ENCODE assay signal across 23 mouse cellular contexts in genomic region chr11:108637780-108638179, GRCm38 (mm10).
DNase-seq lines count a peak whose midpoint lies in the region; ATAC-seq and TF ChIP-seq lines count a peak whose summit lies in the region.
"Had no signal": no experiment of that assay in that cellular context is flagged by ENCODE, and none has a peak within 500 bp of the region (broad histone marks: within the 10 kb centered on the region; RNA-seq: fewer than 3 reads in every experiment).

No protein-coding gene starts in this region.

- no peak overlapping the region for H3K4me2 ChIP-seq in lung, postnatal 0 days (replicated peaks; ENCODE audit: low read depth, low read length)
- H3K4me2 ChIP-seq in CH12.LX (ENCODE audit: insufficient read depth, low read depth, poor library complexity, severe bottlenecking): no peak overlapping the region
- H3K4me2 ChIP-seq in stomach, postnatal 0 days (replicated peaks; ENCODE audit: low read depth): no peak overlapping the region
- H3K4me2 ChIP-seq: embryonic facial prominence, embryonic 13.5 days; embryonic facial prominence, embryonic 15.5 days; forebrain, embryonic 12.5 days had no signal

- TF ChIP-seq CTCF in lung, postnatal 0 days (IDR thresholded peaks at IDR 0.05): no peak
- no peak for TF ChIP-seq CTCF in CH12.LX (conservative IDR thresholded peaks at IDR 0.05 in 1 of 2, IDR thresholded peaks at IDR 0.05 in 1 of 2; ENCODE audit: low read depth in 2 of 2, low read length in 2 of 2)
- no peak for TF ChIP-seq CTCF in stomach, postnatal 0 days (IDR thresholded peaks at IDR 0.05; ENCODE audit: low read depth)

- H3K79me2 ChIP-seq in CH12.LX (replicated peaks; ENCODE audit: control insufficient read depth, extremely low read depth, insufficient read depth, poor library complexity, severe bottlenecking): no peaks in the 10 kb centered on the region

- TF ChIP-seq RAD21 in CH12.LX (IDR thresholded peaks at IDR 0.05; ENCODE audit: low read depth, low read length): no peak

- 67% methylated on average over 2 of the region's 2 CpGs for WGBS in lung, postnatal 0 days
- WGBS in stomach, postnatal 0 days: 51% methylated on average over 2 of the region's 2 CpGs

- no peaks in the 10 kb centered on the region for H3K36me3 ChIP-seq in lung, postnatal 0 days (ENCODE audit: insufficient read depth, low read length)
- H3K36me3 ChIP-seq in CH12.LX (replicated peaks in 1 of 2; ENCODE audit: control insufficient read depth in 1 of 2, insufficient read depth in 1 of 2, low read length in 1 of 2): no peaks in the 10 kb centered on the region
- H3K36me3 ChIP-seq in stomach, postnatal 0 days (ENCODE audit: control insufficient read depth, insufficient read depth, low read length): no peaks in the 10 kb centered on the region
- H3K36me3 ChIP-seq: embryonic facial prominence, embryonic 13.5 days; embryonic facial prominence, embryonic 15.5 days; forebrain, embryonic 10.5 days; forebrain, embryonic 12.5 days; G1E had no signal

- DNase-seq in lung, postnatal 0 days (ENCODE audit: low spot score): no peak
- DNase-seq in lung, postnatal 4 days: no peak
- peak; percentile 55 for DNase-seq in CH12.LX (ENCODE audit: extremely low read depth)
- no peak for DNase-seq in stomach, postnatal 0 days (ENCODE audit: low spot score)
- DNase-seq in embryo, embryonic 11 days: no peak
- DNase-seq: adrenal gland, adult 8-10 months; adrenal gland, postnatal 14 days; adrenal gland, postnatal 36 days; cerebellum, adult 11-12 months; cerebellum, adult 2 months; cerebellum, adult 9-10 months; cerebellum, postnatal 10 days; cerebellum, postnatal 25 days had no signal

- no peak overlapping the region for H3K9ac ChIP-seq in lung, postnatal 0 days (replicated peaks; ENCODE audit: low read depth)
- no peak overlapping the region for H3K9ac ChIP-seq in CH12.LX (ENCODE audit: insufficient read depth, low read depth)
- H3K9ac ChIP-seq in stomach, postnatal 0 days (ENCODE audit: low read length): no peak overlapping the region
- H3K9ac ChIP-seq: embryonic facial prominence, embryonic 13.5 days; embryonic facial prominence, embryonic 15.5 days; forebrain, embryonic 12.5 days had no signal

- H3K9me3 ChIP-seq in lung, postnatal 0 days (ENCODE audit: low read length): no peaks in the 10 kb centered on the region
- no peaks in the 10 kb centered on the region for H3K9me3 ChIP-seq in CH12.LX (replicated peaks; ENCODE audit: low read length)
- H3K9me3 ChIP-seq in stomach, postnatal 0 days (ENCODE audit: control insufficient read depth, low read length): no peaks in the 10 kb centered on the region
- H3K9me3 ChIP-seq: embryonic facial prominence, embryonic 13.5 days; embryonic facial prominence, embryonic 15.5 days; forebrain, embryonic 10.5 days; forebrain, embryonic 12.5 days had no signal

- peak; percentile 59 for TF ChIP-seq EP300 in lung, postnatal 0 days (IDR thresholded peaks at IDR 0.05)
- TF ChIP-seq EP300 in CH12.LX (IDR thresholded peaks at IDR 0.05; ENCODE audit: low read length): peak; percentile 91
- peak; percentile 48 for TF ChIP-seq EP300 in stomach, postnatal 0 days (optimal IDR thresholded peaks at IDR 0.05)

- dilution Hi-C loops in CH12.LX (cut with MboI; ENCODE audit: extremely low pct_ligation_motif_present, extremely low pct_unique_long_range_greater_than_20kb, low sequenced_read_pairs): no loop called here

- H3K27me3 ChIP-seq in lung, postnatal 0 days (replicated peaks; ENCODE audit: insufficient read depth, low read length): no peaks in the 10 kb centered on the region
- no peaks in the 10 kb centered on the region for H3K27me3 ChIP-seq in CH12.LX (replicated peaks)
- H3K27me3 ChIP-seq in stomach, postnatal 0 days (ENCODE audit: control insufficient read depth, insufficient read depth, low read length): no peaks in the 10 kb centered on the region
- H3K27me3 ChIP-seq: embryonic facial prominence, embryonic 13.5 days; embryonic facial prominence, embryonic 15.5 days; forebrain, embryonic 12.5 days; Patski had no signal

- no peak overlapping the region for H3K27ac ChIP-seq in lung, postnatal 0 days (ENCODE audit: low read length)
- no peak overlapping the region for H3K27ac ChIP-seq in CH12.LX (ENCODE audit: insufficient read depth, low read depth)
- H3K27ac ChIP-seq in stomach, postnatal 0 days (replicated peaks): no peak overlapping the region
- H3K27ac ChIP-seq: embryonic facial prominence, embryonic 13.5 days; embryonic facial prominence, embryonic 15.5 days; forebrain, embryonic 10.5 days; forebrain, embryonic 12.5 days had no signal

- ATAC-seq in lung, postnatal 0 days: 0 out of 2 replicates have a peak, but pooled peaks have one; percentile 23
- ATAC-seq in stomach, postnatal 0 days (ENCODE audit: low FRiP score, low TSS enrichment): no peak
- ATAC-seq: activated CD4-positive, CD25-positive, alpha-beta regulatory T cell, adult 4 months; forebrain, embryonic 14.5 days; forebrain, embryonic 16.5 days; Patski had no signal

- no peaks in the 10 kb centered on the region for H3K4me1 ChIP-seq in lung, postnatal 0 days (ENCODE audit: insufficient read depth, low read depth, low read length)
- peaks cover 0 to 36% of the 10 kb centered on the region in 2 experiments; a peak in 2 of 4 replicates for H3K4me1 ChIP-seq in CH12.LX (ENCODE audit: control insufficient read depth in 1 of 2, insufficient read depth in 2 of 2)
- no peaks in the 10 kb centered on the region for H3K4me1 ChIP-seq in stomach, postnatal 0 days (replicated peaks; ENCODE audit: control insufficient read depth, insufficient read depth)
- H3K4me1 ChIP-seq: embryonic facial prominence, embryonic 13.5 days; embryonic facial prominence, embryonic 15.5 days; forebrain, embryonic 10.5 days; forebrain, embryonic 12.5 days had no signal

- TF ChIP-seq POLR2A in CH12.LX (IDR thresholded peaks at IDR 0.05; ENCODE audit: low read depth, low read length): no peak

- no peak overlapping the region for H3K4me3 ChIP-seq in lung, postnatal 0 days (ENCODE audit: low read depth, low read length)
- H3K4me3 ChIP-seq in CH12.LX (replicated peaks in 1 of 3; ENCODE audit: low read depth in 2 of 3, low read length in 2 of 3, poor library complexity in 1 of 3): no peak overlapping the region
- no peak overlapping the region for H3K4me3 ChIP-seq in stomach, postnatal 0 days (ENCODE audit: low read depth, low read length)
- H3K4me3 ChIP-seq: embryonic facial prominence, embryonic 13.5 days; embryonic facial prominence, embryonic 15.5 days; erythroblast, embryonic 14.5 days; forebrain, embryonic 10.5 days; forebrain, embryonic 12.5 days had no signal

- in situ Hi-C loops in CH12.LX (cut with MboI; ENCODE audit: low pct_ligation_motif_present, low pct_unique_long_range_greater_than_20kb, low sequenced_read_pairs): no loop called here

TF ChIP-seq in CH12.LX, 34 proteins besides CTCF, POLR2A, EP300 and RAD21 (continues in another document):
- TF ChIP-seq SMC3 (IDR thresholded peaks at IDR 0.05; ENCODE audit: low read depth, low read length) (no peak), TBP (conservative IDR thresholded peaks at IDR 0.05; ENCODE audit: low read depth, low read length) (0 out of 2 replicates have a peak, but pooled peaks have one; percentile 28), MAFK (IDR thresholded peaks at IDR 0.05; ENCODE audit: insufficient replicate concordance, low read length) (no peak), SIN3A (IDR thresholded peaks at IDR 0.05; ENCODE audit: low read length) (0 out of 2 replicates have a peak, but pooled peaks have one; percentile 36), RCOR1 (conservative IDR thresholded peaks at IDR 0.05; ENCODE audit: low read depth, low read length) (no peak), USF1 (IDR thresholded peaks at IDR 0.05; ENCODE audit: low read depth, low read length) (no peak), UBTF (IDR thresholded peaks at IDR 0.05; ENCODE audit: low read depth, low read length) (no peak), USF2 (conservative IDR thresholded peaks at IDR 0.05; ENCODE audit: low read depth, low read length) (no peak), IRF4 (IDR thresholded peaks at IDR 0.05; ENCODE audit: low read depth, low read length) (peak; percentile 76), MEF2A (IDR thresholded peaks at IDR 0.05; ENCODE audit: borderline replicate concordance, low read depth, low read length) (peak; percentile 99), ELF1 (IDR thresholded peaks at IDR 0.05; ENCODE audit: low read depth, low read length) (no peak), NRF1 (IDR thresholded peaks at IDR 0.05; ENCODE audit: low read depth, low read length) (no peak), E2F4 (IDR thresholded peaks at IDR 0.05; ENCODE audit: insufficient replicate concordance, low read depth, low read length) (no peak), MXI1 (IDR thresholded peaks at IDR 0.05; ENCODE audit: low read depth, low read length) (no peak), ZNF384 (IDR thresholded peaks at IDR 0.05; ENCODE audit: low read depth, low read length) (peak; percentile 98), NELFE (IDR thresholded peaks at IDR 0.05; ENCODE audit: low read depth, low read length) (no peak), JUND (conservative IDR thresholded peaks at IDR 0.05; ENCODE audit: low read depth, low read length) (peak; percentile 98), TCF12 (IDR thresholded peaks at IDR 0.05; ENCODE audit: low read depth, low read length) (0 out of 2 replicates have a peak, but pooled peaks have one; percentile 35), CHD2 (IDR thresholded peaks at IDR 0.05; ENCODE audit: low read length) (peak; percentile 18; the same call in 1 of the 2 replicates), MYC (IDR thresholded peaks at IDR 0.05; ENCODE audit: low read depth, low read length) (peak; percentile 62; the same call in 1 of the 2 replicates), MAZ (IDR thresholded peaks at IDR 0.05; ENCODE audit: low read depth, low read length) (0 out of 2 replicates have a peak, but pooled peaks have one; percentile 49), GABPA (IDR thresholded peaks at IDR 0.05; ENCODE audit: insufficient replicate concordance, low read depth, low read length) (no peak), JUN (IDR thresholded peaks at IDR 0.05; ENCODE audit: insufficient read depth, low read depth, low read length) (peak; percentile 98), HCFC1 (IDR thresholded peaks at IDR 0.05; ENCODE audit: low read depth, low read length) (no peak; the same call in 1 of the 2 replicates), ETS1 (conservative IDR thresholded peaks at IDR 0.05; ENCODE audit: low read depth, low read length) (peak; percentile 98), MAX (IDR thresholded peaks at IDR 0.05; ENCODE audit: low read length) (peak; percentile 53), ZMIZ1 (IDR thresholded peaks at IDR 0.05; ENCODE audit: low read depth, low read length) (no peak), ZC3H11A (IDR thresholded peaks at IDR 0.05; ENCODE audit: low read depth, low read length) (no peak), ZKSCAN1 (IDR thresholded peaks at IDR 0.05; ENCODE audit: borderline replicate concordance, low read depth, low read length) (no peak), CHD1 (IDR thresholded peaks at IDR 0.05; ENCODE audit: low read depth, low read length) (peak; percentile 85; the same call in 1 of the 2 replicates), PAX5 (IDR thresholded peaks at IDR 0.05; ENCODE audit: low read length) (no peak)
